Mouse (Mus musculus): ENCODE data around the gene Slc35c2. TPM values are rescaled to one million over a fixed set of nuclear protein-coding genes. Genes with fewer than 3 reads are reported as not detected.

The Slc35c2 gene
- polyA plus RNA-seq, 1 experiment from 2014 or later = 69.2 TPM

DNA sequence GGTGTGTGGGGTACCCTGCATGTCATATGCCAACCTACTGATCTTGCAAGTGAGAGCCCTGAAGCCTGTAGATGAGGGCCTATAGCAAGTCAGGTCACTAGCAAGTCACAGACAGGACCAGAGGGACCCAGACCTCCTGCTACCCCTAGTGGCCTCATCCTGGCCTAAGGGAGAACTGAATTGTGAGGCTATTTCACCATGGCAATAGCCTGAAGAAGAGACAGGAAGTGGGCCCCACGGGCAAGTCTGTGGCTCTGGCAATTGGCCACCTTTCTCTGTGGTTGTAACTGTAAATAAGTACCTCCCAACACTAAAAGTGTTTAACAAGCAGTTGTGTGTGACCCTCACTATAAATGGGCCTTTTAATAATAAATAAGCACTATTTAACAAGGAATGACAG is 36.8 kb downstream of the Slc35c2 start:
- ATAC-seq (ENCODE audit: low FRiP score, low read depth) = no peak
- Histone ChIP-seq H3K4me2 (no peak overlapping the region), H3K4me1 (replicated peaks) (peaks cover 25% of the 10 kb centered on the region), H3K27me3 (peaks cover 6% of the 10 kb centered on the region; the same call in 1 of the 2 replicates), H3K27ac (replicated peaks) (no peak overlapping the region), H3K4me3 (no peak overlapping the region), H3K9me3 (no peaks in the 10 kb centered on the region), H3K36me3 (no peaks in the 10 kb centered on the region), H3K9ac (no peak overlapping the region)
- WGBS = 35% methylated on average over 1 of the region's 1 CpGs

DNA sequence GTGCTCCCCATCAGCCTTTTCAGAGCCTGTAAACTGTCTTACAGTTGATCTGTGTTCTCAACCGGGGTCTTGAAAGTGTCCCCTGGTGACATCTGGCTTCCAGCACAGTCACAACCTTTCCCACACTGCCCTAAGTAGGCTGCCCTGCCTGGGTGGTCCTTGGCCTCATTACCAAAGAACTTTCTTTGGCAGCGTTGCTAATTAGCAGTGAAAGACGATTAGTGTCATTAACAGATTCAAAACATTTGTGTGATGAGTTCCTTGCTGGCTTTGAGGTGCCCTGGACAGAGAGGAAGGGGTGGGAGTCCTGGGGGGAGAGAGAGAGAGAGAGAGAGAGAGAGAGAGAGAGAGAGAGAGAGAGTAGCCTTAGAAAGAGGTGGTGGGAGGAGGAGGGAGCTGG is 38.7 kb downstream of the Slc35c2 start:
- Histone ChIP-seq H3K36me3 (no peaks in the 10 kb centered on the region), H3K9ac (no peak overlapping the region), H3K4me2 (no peak overlapping the region), H3K27ac (replicated peaks) (no peak overlapping the region), H3K4me3 (no peak overlapping the region), H3K27me3 (peaks cover 6% of the 10 kb centered on the region; the same call in 1 of the 2 replicates), H3K9me3 (no peaks in the 10 kb centered on the region), H3K4me1 (replicated peaks) (peaks cover 19% of the 10 kb centered on the region)
- WGBS = 10% methylated on average over 3 of the region's 3 CpGs
- no peak for ATAC-seq (ENCODE audit: low FRiP score, low read depth)

DNA sequence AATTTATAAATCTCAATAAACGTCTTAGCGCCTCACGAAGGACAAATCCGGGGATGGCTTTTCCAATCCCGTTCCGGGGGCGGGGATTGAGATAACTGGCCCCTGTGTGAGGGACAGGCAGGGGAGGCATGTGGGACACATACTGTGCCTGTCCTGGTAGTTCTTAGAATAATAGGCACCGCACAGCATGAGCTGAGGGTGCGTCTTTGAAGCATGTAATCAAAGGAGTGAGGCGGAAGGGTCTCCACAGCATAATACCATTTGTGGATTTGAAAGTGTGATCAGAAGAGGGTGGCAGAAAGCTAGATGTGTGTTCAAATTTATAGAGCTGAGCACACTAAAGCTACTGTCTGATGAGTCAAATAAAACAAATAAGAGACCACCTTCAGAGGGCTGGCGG is 41.3 kb downstream of the Slc35c2 start:
- no peak overlapping the region for H3K4me3 ChIP-seq
- no peak for ATAC-seq (ENCODE audit: low FRiP score, low read depth)
- WGBS = 17% methylated on average over 11 of the region's 11 CpGs
- H3K27ac ChIP-seq (replicated peaks) = no peak overlapping the region
- H3K4me2 ChIP-seq = no peak overlapping the region
- no peaks in the 10 kb centered on the region for H3K36me3 ChIP-seq
- no peak overlapping the region for H3K9ac ChIP-seq
- H3K27me3 ChIP-seq = 0 out of 2 replicates have a peak, but pooled peaks cover 3% of the 10 kb centered on the region
- H3K4me1 ChIP-seq (replicated peaks) = peaks cover 34% of the 10 kb centered on the region
- H3K9me3 ChIP-seq = no peaks in the 10 kb centered on the region

DNA sequence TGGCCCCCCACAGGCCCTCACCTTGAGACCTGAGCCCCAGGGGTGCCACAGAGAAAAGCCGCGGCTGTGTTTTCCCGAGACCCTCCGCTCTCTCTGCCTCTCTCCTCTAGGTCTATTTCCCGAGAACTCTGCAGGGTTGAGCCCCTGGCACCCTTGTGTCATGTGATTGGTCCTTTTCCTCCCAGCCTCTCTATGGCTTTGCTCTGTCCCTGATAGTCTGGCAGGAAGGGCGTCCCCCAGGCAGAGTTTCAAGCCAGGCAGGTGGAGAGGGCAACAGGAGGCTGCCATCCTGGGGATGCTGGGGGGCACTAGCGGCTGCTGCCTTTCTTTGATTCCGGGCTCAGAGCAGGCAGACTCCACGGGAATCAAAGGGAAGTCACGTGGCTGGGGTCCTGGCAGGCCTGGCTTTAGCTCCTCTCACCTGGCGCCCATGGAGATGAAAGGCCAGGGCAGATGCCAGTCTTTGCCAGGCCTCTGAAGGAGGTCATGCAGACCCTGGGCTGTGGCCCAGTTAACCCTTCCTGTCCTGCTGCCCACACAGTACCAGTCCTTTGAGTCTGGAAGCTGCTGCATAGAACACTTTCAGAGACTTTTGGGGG is 44.4 kb downstream of the Slc35c2 start:
- Histone ChIP-seq H3K4me1 (replicated peaks) (peaks cover 33% of the 10 kb centered on the region), H3K27ac (replicated peaks) (peak overlapping the region; percentile 73), H3K27me3 (peaks cover 23% of the 10 kb centered on the region), H3K9ac (no peak overlapping the region), H3K4me3 (no peak overlapping the region), H3K4me2 (peak overlapping the region; percentile 37), H3K36me3 (no peaks in the 10 kb centered on the region), H3K9me3 (no peaks in the 10 kb centered on the region)
- 6% methylated on average over 11 of the region's 11 CpGs for WGBS
- 0 out of 2 replicates have a peak, but pooled peaks have one; percentile 32 for ATAC-seq (ENCODE audit: low FRiP score, low read depth)

- Histone ChIP-seq H3K9ac (0 out of 2 replicates have a peak overlapping the region, but pooled peaks have one; percentile 4), H3K36me3 (no peaks in the 10 kb centered on the region), H3K4me1 (replicated peaks) (peaks cover 33% of the 10 kb centered on the region), H3K9me3 (no peaks in the 10 kb centered on the region), H3K4me3 (no peak overlapping the region), H3K4me2 (peak overlapping the region; percentile 37), H3K27me3 (peaks cover 27% of the 10 kb centered on the region), H3K27ac (replicated peaks) (peak overlapping the region; percentile 73; the same call in 1 of the 2 replicates)
- 3% methylated on average over 12 of the region's 13 CpGs for WGBS
- no peak; the same call in 1 of the 2 replicates for ATAC-seq (ENCODE audit: low FRiP score, low read depth)
These were observed 45.1 kb downstream of the Slc35c2 start for GRCm38 (mm10) chr2:165242575-165242974.

DNA sequence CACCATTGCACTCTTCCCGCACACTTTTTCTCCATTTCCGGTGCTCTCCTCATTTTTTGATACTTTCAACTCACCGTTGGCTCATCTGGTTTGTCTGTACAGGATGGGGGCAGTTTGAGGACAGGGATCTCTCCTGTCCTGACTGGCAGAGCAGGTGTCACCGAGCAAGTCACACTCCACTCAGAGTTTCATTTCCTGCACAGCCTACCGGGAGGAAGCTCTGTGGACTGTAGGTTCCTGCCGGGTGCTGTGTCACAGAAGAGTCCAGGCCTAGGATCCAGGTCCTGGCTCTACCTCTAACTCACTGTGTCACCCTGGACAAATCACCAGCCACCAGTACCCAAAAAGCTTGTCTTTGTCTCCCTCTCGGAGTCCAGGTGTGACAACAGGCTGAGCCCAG is 45.9 kb downstream of the Slc35c2 start:
- ATAC-seq (ENCODE audit: low FRiP score, low read depth) = no peak
- no peaks in the 10 kb centered on the region for H3K9me3 ChIP-seq
- peaks cover 26% of the 10 kb centered on the region for H3K4me1 ChIP-seq (replicated peaks)
- no peak overlapping the region for H3K4me3 ChIP-seq
- H3K9ac ChIP-seq = 0 out of 2 replicates have a peak overlapping the region, but pooled peaks have one; percentile 4
- no peak overlapping the region for H3K4me2 ChIP-seq
- 65% methylated on average over 7 of the region's 7 CpGs for WGBS
- no peaks in the 10 kb centered on the region for H3K36me3 ChIP-seq
- peak overlapping the region; percentile 73; the same call in 1 of the 2 replicates for H3K27ac ChIP-seq (replicated peaks)
- H3K27me3 ChIP-seq = peaks cover 32% of the 10 kb centered on the region

DNA sequence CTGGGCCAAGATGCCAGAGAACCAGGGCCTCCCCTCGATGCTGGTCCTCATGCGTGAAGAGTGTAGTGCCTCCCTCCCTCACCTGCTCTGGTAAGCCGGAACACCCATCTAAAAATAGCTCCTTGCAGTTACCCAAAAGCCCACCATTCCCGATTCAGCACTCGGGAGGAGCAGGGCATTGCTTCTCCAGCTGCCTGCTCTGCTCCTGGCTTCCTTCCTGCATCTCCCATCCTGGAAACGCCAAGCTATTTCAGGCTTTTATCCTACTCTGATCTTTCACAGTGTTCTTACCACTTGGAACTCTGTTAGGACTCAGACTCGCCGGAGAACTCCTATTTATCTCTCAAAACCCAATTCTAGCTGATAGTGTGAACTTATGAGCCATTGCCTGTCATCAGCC is 47.3 kb downstream of the Slc35c2 start:
- Histone ChIP-seq H3K4me3 (no peak overlapping the region), H3K27ac (replicated peaks) (no peak overlapping the region), H3K4me2 (no peak overlapping the region), H3K27me3 (peaks cover 43% of the 10 kb centered on the region), H3K9ac (no peak overlapping the region), H3K4me1 (replicated peaks) (peaks cover 28% of the 10 kb centered on the region), H3K36me3 (no peaks in the 10 kb centered on the region), H3K9me3 (no peaks in the 10 kb centered on the region)
- ATAC-seq (ENCODE audit: low FRiP score, low read depth) = no peak
- 47% methylated on average over 8 of the region's 8 CpGs for WGBS

- Histone ChIP-seq H3K4me2 (no peak overlapping the region), H3K4me1 (replicated peaks) (peaks cover 35% of the 10 kb centered on the region), H3K36me3 (no peaks in the 10 kb centered on the region), H3K27me3 (peaks cover 45% of the 10 kb centered on the region), H3K9me3 (no peaks in the 10 kb centered on the region), H3K9ac (no peak overlapping the region), H3K27ac (replicated peaks) (no peak overlapping the region), H3K4me3 (no peak overlapping the region)
- ATAC-seq (ENCODE audit: low FRiP score, low read depth) = no peak
- 28% methylated on average over 15 of the region's 15 CpGs for WGBS
These were observed 48.0 kb downstream of the Slc35c2 start for GRCm38 (mm10) chr2:165239533-165240144.

DNA sequence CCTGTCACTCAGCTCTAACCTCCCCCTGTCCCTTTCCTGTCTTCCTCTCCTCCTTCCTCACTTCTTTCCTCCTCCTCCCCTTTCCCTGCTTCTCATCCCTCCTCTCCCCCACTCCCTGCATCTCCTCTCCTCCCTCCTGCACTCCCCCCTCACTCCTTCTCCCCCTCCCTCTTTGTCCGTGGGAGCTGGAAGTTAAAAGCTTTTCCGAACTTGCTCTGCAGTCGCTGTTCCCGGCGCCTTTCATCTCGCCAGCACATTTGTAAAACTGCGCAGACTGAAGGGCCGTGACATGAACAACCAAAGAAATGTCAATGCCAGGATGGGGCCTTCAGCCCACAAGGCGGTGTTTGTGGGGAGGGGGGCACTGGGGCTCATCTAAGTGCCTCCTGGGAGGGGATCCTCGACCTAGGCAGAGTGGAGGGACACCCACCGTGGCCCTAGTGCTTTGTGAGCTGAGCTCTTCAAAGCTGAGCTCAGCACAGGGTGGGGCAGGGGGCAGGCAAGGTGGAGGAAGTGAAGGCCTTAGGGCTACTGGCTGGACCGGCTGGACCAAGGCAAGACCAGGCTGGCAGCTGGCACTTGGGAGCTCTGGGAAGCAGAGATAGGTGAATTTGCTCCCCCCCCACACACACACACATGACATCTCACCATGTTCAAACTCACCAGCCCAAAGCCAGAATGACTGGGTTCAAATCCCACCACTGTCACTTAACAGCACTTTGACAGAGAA is 49.1 kb downstream of the Slc35c2 start:
- Histone ChIP-seq H3K27me3 (peaks cover 45% of the 10 kb centered on the region), H3K4me1 (replicated peaks) (peaks cover 43% of the 10 kb centered on the region), H3K4me2 (no peak overlapping the region), H3K9ac (no peak overlapping the region), H3K27ac (replicated peaks) (no peak overlapping the region), H3K9me3 (no peaks in the 10 kb centered on the region), H3K4me3 (no peak overlapping the region), H3K36me3 (no peaks in the 10 kb centered on the region)
- WGBS = 4% methylated on average over 12 of the region's 12 CpGs
- no peak for ATAC-seq (ENCODE audit: low FRiP score, low read depth)

DNA sequence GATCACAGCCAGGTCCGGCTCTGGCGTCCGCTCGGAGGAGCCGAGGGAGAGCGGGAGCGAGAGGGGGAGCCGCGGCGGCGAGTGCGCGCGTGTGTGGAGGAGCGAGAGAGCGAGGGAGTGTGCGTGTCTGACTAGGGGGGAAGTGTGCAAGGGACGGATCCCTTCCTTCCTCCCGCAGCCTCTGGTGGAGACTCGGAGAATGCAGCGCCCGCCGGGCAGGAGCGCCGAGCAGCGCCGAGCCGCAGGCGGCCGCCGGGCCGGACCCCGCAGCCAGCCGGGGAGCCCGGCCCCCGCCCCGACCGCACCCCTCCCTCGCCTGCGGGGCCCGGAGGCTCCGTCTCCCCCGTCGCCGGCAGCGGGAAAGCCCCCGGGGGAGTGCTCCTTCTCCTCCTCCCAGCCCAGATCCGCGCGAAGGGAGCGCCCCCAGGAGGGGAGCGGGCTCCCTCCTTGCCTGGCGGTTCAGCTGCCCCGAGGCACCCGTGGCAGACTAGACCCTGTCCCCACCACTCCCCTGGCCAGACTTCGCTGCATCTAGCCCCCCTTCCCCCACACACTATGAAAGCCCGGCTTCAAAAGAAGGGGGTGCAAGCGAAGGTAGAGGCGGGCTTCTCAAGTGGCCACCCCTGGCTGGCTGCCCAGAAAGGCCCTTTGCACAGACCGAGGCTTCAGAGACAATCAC is 52.9 kb downstream of the Slc35c2 start, which contains the start of gene Cdh22:
Cdh22 (minus strand) TSS at position 241 of the 679 bp plus-strand sequence.
- Histone ChIP-seq H3K9me3 (no peaks in the 10 kb centered on the region), H3K4me2 (peak within 1 kb of the TSS; percentile 96), H3K4me3 (peak within 1 kb of the TSS; percentile 70), H3K27me3 (peaks cover 63% of the 10 kb centered on the region), H3K27ac (replicated peaks) (peak within 1 kb of the TSS; percentile 81), H3K36me3 (no peaks in the 10 kb centered on the region), H3K9ac (peak within 1 kb of the TSS; percentile 77), H3K4me1 (replicated peaks) (peaks cover 40% of the 10 kb centered on the region)
- peak; percentile 82 for ATAC-seq (ENCODE audit: low FRiP score, low read depth)
- 1% methylated on average over 43 of the region's 60 CpGs for WGBS

- ATAC-seq (ENCODE audit: low FRiP score, low read depth) = peak; percentile 52
- peaks cover 58% of the 10 kb centered on the region for H3K27me3 ChIP-seq
- WGBS = under 1% methylated on average over 32 of the region's 41 CpGs
These were observed 53.4 kb downstream of the Slc35c2 start for GRCm38 (mm10) chr2:165234291-165234612.

More at GRCm38 (mm10) chr2:165234291-165234612, 53.4 kb downstream of the Slc35c2 start:
- Histone ChIP-seq H3K27ac (replicated peaks) (peak overlapping the region; percentile 81), H3K36me3 (no peaks in the 10 kb centered on the region), H3K4me3 (peak overlapping the region; percentile 70), H3K9me3 (no peaks in the 10 kb centered on the region), H3K9ac (peak overlapping the region; percentile 77), H3K4me2 (peak overlapping the region; percentile 96), H3K4me1 (replicated peaks) (peaks cover 38% of the 10 kb centered on the region)
